Mouse (Mus musculus) hindbrain, postnatal 0 days (tissue): ENCODE results near the gene Foxd3. TPM values are rescaled to one million over a fixed set of nuclear protein-coding genes. Genes with fewer than 3 reads are reported as not detected.

ENCODE experiments used
- ATAC-seq: fragments of 200-750 bp; cut with Nextera tagmentation; 2 replicates; pipeline ENCODE4 v1.8.0; 2017; ENCODE audit warnings: mild to moderate bottlenecking, moderate TSS enrichment, moderate library complexity
- DNase-seq: peaks from one replicate; pipeline ENCODE4 v3.0.0-alpha.2; 2015; ENCODE audit warnings: low spot score
- H3K27ac ChIP-seq: fragments of 300-500 bp; sonication (generic); 2 replicates; pipeline ENCODE4 v1.5.1; 2014; ENCODE audit warnings: mild to moderate bottlenecking
- H3K27me3 ChIP-seq: fragments of 300-500 bp; sonication (generic); 2 replicates; pipeline ENCODE4 v1.6.1; 2014; ENCODE audit warnings: low read length, mixed read lengths; ENCODE audit not compliant: insufficient read depth
- H3K36me3 ChIP-seq: fragments of 300-500 bp; sonication (generic); 2 replicates; pipeline ENCODE4 v1.6.1; 2014; ENCODE audit warnings: low read length, mixed read lengths; ENCODE audit not compliant: insufficient read depth
- H3K4me1 ChIP-seq: fragments of 300-500 bp; sonication (generic); 2 replicates; pipeline ENCODE4 v1.6.1; 2014; ENCODE audit warnings: antibody characterized with exemption, low read length, mixed read lengths; ENCODE audit not compliant: insufficient read depth
- H3K4me2 ChIP-seq: fragments of 300-500 bp; sonication (generic); 2 replicates; pipeline ENCODE4 v1.6.1; 2014; ENCODE audit warnings: low read depth, mild to moderate bottlenecking, low read length, moderate library complexity, mixed read lengths
- H3K4me3 ChIP-seq: fragments of 300-500 bp; sonication (generic); 2 replicates; pipeline ENCODE4 v1.5.1; 2014; ENCODE audit warnings: low read length
- H3K9ac ChIP-seq: fragments of 300-500 bp; sonication (generic); replicated peaks from 2 replicates; pipeline ENCODE4 v1.6.1; 2014; ENCODE audit warnings: mild to moderate bottlenecking, low read length, moderate library complexity, mixed read lengths
- H3K9me3 ChIP-seq: fragments of 300-500 bp; sonication (generic); 2 replicates; pipeline ENCODE4 v1.6.1; 2016; ENCODE audit warnings: low read length, mixed read lengths
- CTCF ChIP-seq: IDR thresholded peaks from 2 replicates; pipeline ENCODE4 v1.5.1; 2016; ENCODE audit warnings: antibody characterized with exemption, control low read depth, low read depth
- WGBS: fragments of 180-500 bp; shearing (Covaris S2); extraction: QIAGEN DNeasy Blood & Tissue Kit; methylation state at CpG from one replicate; pipeline ENCODE4 v1.1.7; 2014; 5-methylcytosine and 5-hydroxymethylcytosine counted together
- polyA plus RNA-seq: library from polyadenylated mRNA; unstranded; fragments of >200 nt; fragmentation: Nextera tagmentation; extraction: Ambion mirVana; gene quantifications from 2 replicates; pipeline ENCODE4 v1.2.1, GENCODE M21; 2015
- total RNA-seq: library from RNA; depleted of rRNA; stranded (reverse); fragments of >200 nt; gene quantifications from 2 replicates; pipeline ENCODE4 v1.2.3, GENCODE M21; 2014

Foxd3 gene
- total and polyA plus RNA-seq, 2 experiments from 2014 or later: 1.1 to 5.3 TPM

GRCm38 (mm10) chr4:99651823-99652450 is 4.2 kb upstream of the Foxd3 start:
- 15% methylated on average over 10 of the region's 10 CpGs for WGBS
- DNase-seq: no peak
- no peaks in the 10 kb centered on the region for H3K4me1 ChIP-seq
- no peak overlapping the region for H3K9ac ChIP-seq
- no peaks in the 10 kb centered on the region for H3K9me3 ChIP-seq
- peaks cover 76% of the 10 kb centered on the region for H3K27me3 ChIP-seq
- ATAC-seq: no peak
- no peak for TF ChIP-seq CTCF
- H3K4me3 ChIP-seq: no peak overlapping the region
- H3K27ac ChIP-seq: no peak overlapping the region
- no peak overlapping the region for H3K4me2 ChIP-seq
- H3K36me3 ChIP-seq: no peaks in the 10 kb centered on the region

GRCm38 (mm10) chr4:99652576-99653210 is 3.4 kb upstream of the Foxd3 start:
- peaks cover 77% of the 10 kb centered on the region for H3K27me3 ChIP-seq
- H3K9ac ChIP-seq: no peak overlapping the region
- no peaks in the 10 kb centered on the region for H3K4me1 ChIP-seq
- H3K4me3 ChIP-seq: no peak overlapping the region; the same call in 1 of the 2 replicates
- no peak for ATAC-seq
- WGBS: 3% methylated on average over 19 of the region's 19 CpGs
- no peak overlapping the region for H3K27ac ChIP-seq
- TF ChIP-seq CTCF: no peak
- H3K9me3 ChIP-seq: no peaks in the 10 kb centered on the region
- no peaks in the 10 kb centered on the region for H3K36me3 ChIP-seq
- no peak for DNase-seq
- H3K4me2 ChIP-seq: no peak overlapping the region

- WGBS: 1% methylated on average over 25 of the region's 25 CpGs
- DNase-seq: no peak
- H3K4me3 ChIP-seq: no peak overlapping the region
Observed at GRCm38 (mm10) chr4:99653216-99653607, 2.9 kb upstream of the Foxd3 start.

GRCm38 (mm10) chr4:99653608-99654221 is 2.4 kb upstream of the Foxd3 start:
- Histone ChIP-seq H3K27me3 (peaks cover 68% of the 10 kb centered on the region), H3K4me3 (no peak overlapping the region), H3K9ac (no peak overlapping the region), H3K27ac (no peak overlapping the region), H3K4me1 (no peaks in the 10 kb centered on the region), H3K4me2 (no peak overlapping the region), H3K36me3 (no peaks in the 10 kb centered on the region), H3K9me3 (no peaks in the 10 kb centered on the region)
- WGBS: under 1% methylated on average over 36 of the region's 36 CpGs
- ATAC-seq (no peak), DNase-seq (no peak)
- no peak for TF ChIP-seq CTCF

More at GRCm38 (mm10) chr4:99653216-99653607, 2.9 kb upstream of the Foxd3 start:
- no peaks in the 10 kb centered on the region for H3K9me3 ChIP-seq
- no peaks in the 10 kb centered on the region for H3K36me3 ChIP-seq
- TF ChIP-seq CTCF: no peak
- no peak for ATAC-seq
- no peak overlapping the region for H3K9ac ChIP-seq
- no peaks in the 10 kb centered on the region for H3K4me1 ChIP-seq
- no peak overlapping the region for H3K4me2 ChIP-seq
- H3K27ac ChIP-seq: no peak overlapping the region
- peaks cover 72% of the 10 kb centered on the region for H3K27me3 ChIP-seq

GRCm38 (mm10) chr4:99654621-99655296 is 1.3 kb upstream of the Foxd3 start:
- peaks cover 64% of the 10 kb centered on the region for H3K27me3 ChIP-seq
- no peaks in the 10 kb centered on the region for H3K36me3 ChIP-seq
- no peaks in the 10 kb centered on the region for H3K4me1 ChIP-seq
- 3% methylated on average over 27 of the region's 27 CpGs for WGBS
- DNase-seq: no peak
- H3K27ac ChIP-seq: no peak overlapping the region
- TF ChIP-seq CTCF: no peak
- ATAC-seq: no peak
- no peak overlapping the region for H3K4me3 ChIP-seq
- H3K4me2 ChIP-seq: no peak overlapping the region
- no peak overlapping the region for H3K9ac ChIP-seq
- H3K9me3 ChIP-seq: no peaks in the 10 kb centered on the region

GRCm38 (mm10) chr4:99656605-99657429 is 718 bp downstream of the Foxd3 start:
- Histone ChIP-seq H3K4me2 (peak overlapping the region; percentile 38), H3K9ac (no peak overlapping the region), H3K9me3 (no peaks in the 10 kb centered on the region), H3K4me1 (no peaks in the 10 kb centered on the region), H3K4me3 (peak overlapping the region; percentile 31), H3K27me3 (peaks cover 67% of the 10 kb centered on the region), H3K36me3 (no peaks in the 10 kb centered on the region), H3K27ac (peak overlapping the region; percentile 11; the same call in 1 of the 2 replicates)
- no peak for TF ChIP-seq CTCF
- ATAC-seq (peak; percentile 22; the same call in 1 of the 2 replicates), DNase-seq (no peak)
- under 1% methylated on average over 89 of the region's 92 CpGs for WGBS
